ENCODE assay signal across 8 mouse cellular contexts in the genomic region with DNA sequence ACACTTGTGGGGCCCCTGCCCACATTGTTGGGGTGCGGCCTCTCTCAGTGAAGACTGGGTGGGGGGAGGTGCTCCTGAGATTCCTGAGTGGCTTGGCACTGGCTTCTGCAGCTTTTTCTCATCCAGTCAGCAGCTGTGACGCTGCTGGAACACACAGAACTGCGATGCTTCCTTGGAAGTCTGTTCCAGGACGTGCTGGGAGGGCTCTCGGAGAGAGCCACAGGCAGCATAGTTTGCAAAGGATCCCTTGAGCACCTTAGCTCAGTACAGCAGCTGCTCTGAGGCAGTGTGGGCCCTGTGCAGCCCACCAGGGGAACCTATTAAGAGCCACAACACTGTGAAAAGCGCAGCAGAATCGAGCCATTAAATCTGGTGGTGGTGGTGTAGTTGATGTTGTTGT.
DNase-seq lines count a peak whose midpoint lies in the region; ATAC-seq lines count a peak whose summit lies in the region.

No protein-coding gene starts in this region.

- H3K4me3 ChIP-seq in hindbrain, embryonic 16.5 days (ENCODE audit: low read length): no peak overlapping the region
- no peak overlapping the region for H3K4me3 ChIP-seq in hindbrain, embryonic 12.5 days
- no peak overlapping the region for H3K4me3 ChIP-seq in embryonic facial prominence, embryonic 10.5 days
- H3K4me3 ChIP-seq in limb, embryonic 15.5 days: no peak overlapping the region
- no peak overlapping the region for H3K4me3 ChIP-seq in liver, embryonic 12.5 days

- no peak overlapping the region for H3K9ac ChIP-seq in hindbrain, embryonic 16.5 days (ENCODE audit: low read depth, low read length)
- no peak overlapping the region for H3K9ac ChIP-seq in hindbrain, embryonic 12.5 days
- H3K9ac ChIP-seq in limb, embryonic 15.5 days: no peak overlapping the region
- H3K9ac ChIP-seq in liver, embryonic 12.5 days: no peak overlapping the region

- H3K36me3 ChIP-seq in hindbrain, embryonic 16.5 days (ENCODE audit: control insufficient read depth, insufficient read depth, low read length): no peaks in the 10 kb centered on the region
- no peaks in the 10 kb centered on the region for H3K36me3 ChIP-seq in hindbrain, embryonic 12.5 days
- no peaks in the 10 kb centered on the region for H3K36me3 ChIP-seq in embryonic facial prominence, embryonic 10.5 days (replicated peaks)
- H3K36me3 ChIP-seq in limb, embryonic 15.5 days: no peaks in the 10 kb centered on the region
- no peaks in the 10 kb centered on the region for H3K36me3 ChIP-seq in liver, embryonic 12.5 days

- H3K27me3 ChIP-seq in hindbrain, embryonic 16.5 days (replicated peaks; ENCODE audit: control insufficient read depth, insufficient read depth, low read length): no peaks in the 10 kb centered on the region
- H3K27me3 ChIP-seq in hindbrain, embryonic 12.5 days: no peaks in the 10 kb centered on the region
- no peaks in the 10 kb centered on the region for H3K27me3 ChIP-seq in embryonic facial prominence, embryonic 10.5 days (replicated peaks; ENCODE audit: low read depth, poor library complexity, severe bottlenecking)
- no peaks in the 10 kb centered on the region for H3K27me3 ChIP-seq in limb, embryonic 15.5 days
- no peaks in the 10 kb centered on the region for H3K27me3 ChIP-seq in liver, embryonic 12.5 days (replicated peaks)

- 43% methylated on average over 7 of the region's 7 CpGs for WGBS in hindbrain, embryonic 16.5 days
- WGBS in hindbrain, embryonic 12.5 days: 55% methylated on average over 7 of the region's 7 CpGs
- 58% methylated on average over 7 of the region's 7 CpGs for WGBS in embryonic facial prominence, embryonic 10.5 days
- WGBS in limb, embryonic 15.5 days: 25% methylated on average over 7 of the region's 7 CpGs
- 64% methylated on average over 7 of the region's 7 CpGs for WGBS in liver, embryonic 12.5 days (ENCODE audit: insufficient replicate concordance)

- DNase-seq in cerebellum, postnatal 10 days: peak; percentile 29 to 54
- DNase-seq in cerebellum, adult 8-10 months: no peak
- peak; percentile 17 for DNase-seq in embryonic facial prominence, embryonic 10.5 days (ENCODE audit: low spot score)
- no peak for DNase-seq in B cell, adult 2 months

- no peak overlapping the region for H3K4me2 ChIP-seq in hindbrain, embryonic 16.5 days (ENCODE audit: low read length)
- H3K4me2 ChIP-seq in hindbrain, embryonic 12.5 days (replicated peaks): no peak overlapping the region
- no peak overlapping the region for H3K4me2 ChIP-seq in limb, embryonic 15.5 days
- no peak overlapping the region for H3K4me2 ChIP-seq in liver, embryonic 12.5 days

- H3K27ac ChIP-seq in hindbrain, embryonic 16.5 days (ENCODE audit: low read depth, low read length): no peak overlapping the region
- H3K27ac ChIP-seq in hindbrain, embryonic 12.5 days: no peak overlapping the region
- H3K27ac ChIP-seq in embryonic facial prominence, embryonic 10.5 days (replicated peaks): no peak overlapping the region
- peak overlapping the region; percentile 68 for H3K27ac ChIP-seq in limb, embryonic 15.5 days
- no peak overlapping the region for H3K27ac ChIP-seq in liver, embryonic 12.5 days

- H3K4me1 ChIP-seq in hindbrain, embryonic 16.5 days (ENCODE audit: control insufficient read depth, insufficient read depth, low read depth, low read length): no peaks in the 10 kb centered on the region; the same call in 1 of the 2 replicates
- H3K4me1 ChIP-seq in hindbrain, embryonic 12.5 days: 0 out of 2 replicates have a peak, but pooled peaks cover 9% of the 10 kb centered on the region
- peaks cover 10% of the 10 kb centered on the region for H3K4me1 ChIP-seq in embryonic facial prominence, embryonic 10.5 days
- peaks cover 19% of the 10 kb centered on the region for H3K4me1 ChIP-seq in limb, embryonic 15.5 days
- no peaks in the 10 kb centered on the region for H3K4me1 ChIP-seq in liver, embryonic 12.5 days

- H3K9me3 ChIP-seq in hindbrain, embryonic 16.5 days (ENCODE audit: control insufficient read depth, low read length): no peaks in the 10 kb centered on the region
- H3K9me3 ChIP-seq in hindbrain, embryonic 12.5 days (replicated peaks): no peaks in the 10 kb centered on the region
- peaks cover 2% of the 10 kb centered on the region; the same call in 1 of the 2 replicates for H3K9me3 ChIP-seq in embryonic facial prominence, embryonic 10.5 days
- no peaks in the 10 kb centered on the region for H3K9me3 ChIP-seq in limb, embryonic 15.5 days
- 0 out of 2 replicates have a peak, but pooled peaks cover 2% of the 10 kb centered on the region for H3K9me3 ChIP-seq in liver, embryonic 12.5 days (replicated peaks)

- ATAC-seq in hindbrain, embryonic 16.5 days: peak; percentile 67
- no peak for ATAC-seq in hindbrain, embryonic 12.5 days (ENCODE audit: low FRiP score)
- ATAC-seq in limb, embryonic 15.5 days (ENCODE audit: insufficient number of reproducible peaks, low FRiP score, low TSS enrichment, low read depth): peak; percentile 41; the same call in 1 of the 2 replicates
- no peak for ATAC-seq in liver, embryonic 12.5 days

Comparison
In these comparisons a context has a peak if more than half of its experiments do, and no peak if none do; other contexts are left out.
1. DNase-seq: peak in cerebellum, postnatal 10 days (2 of 2) and embryonic facial prominence, embryonic 10.5 days (single experiment); none in cerebellum, adult 8-10 months (single experiment) and B cell, adult 2 months (0 of 2).
2. ATAC-seq: peak in hindbrain, embryonic 16.5 days (single experiment) and limb, embryonic 15.5 days (single experiment); none in hindbrain, embryonic 12.5 days (single experiment) and liver, embryonic 12.5 days (single experiment).